Mouse (Mus musculus): ENCODE measurements around the gene Pclo.
"Not testable (repeated sequence)": the region's sequence is repeated elsewhere in the genome, so short reads cannot be mapped to it uniquely, and the experiment has no call there.

Gene Pclo

GRCm38 (mm10) chr5:14680419-14680818 lies 165.7 kb downstream of the Pclo start:
- DNase-seq (ENCODE audit: low spot score): no peak

- no peak for DNase-seq (ENCODE audit: low spot score)
Measured at GRCm38 (mm10) chr5:14691995-14692394, 177.3 kb downstream of the Pclo start.

- DNase-seq (ENCODE audit: low spot score): no peak
Measured at GRCm38 (mm10) chr5:14696745-14697144, 182.0 kb downstream of the Pclo start.

- DNase-seq (ENCODE audit: low spot score): no peak
Measured at GRCm38 (mm10) chr5:14700900-14701299, 186.2 kb downstream of the Pclo start.

DNA sequence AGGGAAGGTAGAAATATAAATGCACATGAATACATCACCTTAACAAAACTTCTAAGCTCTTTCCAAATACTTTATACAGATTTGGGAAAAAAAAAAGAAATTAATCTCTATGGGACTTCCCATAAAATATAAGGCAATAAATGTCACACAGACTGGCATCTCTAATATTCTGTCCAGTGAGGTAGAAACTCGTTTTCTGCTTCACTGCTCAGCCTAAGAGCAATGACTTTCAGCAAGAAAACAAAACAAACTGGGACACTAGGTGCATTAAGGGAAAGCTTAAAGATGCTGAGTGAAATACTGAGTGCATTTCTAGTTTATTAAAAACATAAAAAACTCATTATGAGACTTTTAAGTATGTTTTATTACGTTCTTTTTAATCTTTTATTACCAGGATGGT lies 190.7 kb downstream of the Pclo start:
- no peak for DNase-seq (ENCODE audit: low spot score)

GRCm38 (mm10) chr5:14707311-14707710 lies 192.6 kb downstream of the Pclo start:
- DNase-seq (ENCODE audit: low spot score): no peak

DNA sequence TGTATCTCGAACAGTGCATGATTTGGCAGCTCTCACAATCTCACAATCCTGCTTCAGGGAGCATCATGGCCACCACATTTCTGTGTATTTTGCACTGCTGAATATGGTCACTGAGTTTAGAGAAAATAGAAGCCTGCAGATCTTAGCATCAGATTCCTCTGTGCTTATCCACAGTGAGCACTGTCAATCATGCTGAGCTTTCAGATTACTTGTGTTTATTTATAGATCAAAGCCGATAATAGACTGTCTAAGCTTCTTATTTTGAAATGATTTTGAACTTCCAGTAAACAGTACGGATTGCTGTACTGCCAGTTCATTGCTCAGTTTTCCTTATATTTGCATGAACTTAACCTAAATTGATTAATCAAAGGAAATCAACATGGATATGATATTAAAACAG lies 208.9 kb downstream of the Pclo start:
- DNase-seq (ENCODE audit: low spot score): no peak

GRCm38 (mm10) chr5:14728676-14729253 lies 214.0 kb downstream of the Pclo start:
- no peak for DNase-seq (ENCODE audit: low spot score)

DNA sequence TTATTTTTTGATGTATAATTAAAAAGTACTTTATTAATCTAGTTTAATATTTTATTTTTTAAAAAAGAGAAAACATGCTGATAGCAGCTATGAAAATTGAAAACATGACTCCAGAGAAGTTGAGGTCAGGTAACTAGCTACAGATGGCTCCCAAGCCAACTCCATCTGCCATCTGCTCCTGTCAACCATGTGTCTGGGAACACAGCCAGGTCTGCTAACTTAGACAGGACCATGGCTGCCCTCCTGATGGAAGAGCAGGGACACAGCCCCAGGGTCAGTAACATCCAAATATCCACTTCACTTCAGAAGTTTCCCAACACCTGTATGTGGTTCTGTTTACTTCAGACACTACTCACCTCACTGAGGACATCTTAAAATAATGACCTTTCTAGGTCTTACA lies 236.2 kb downstream of the Pclo start:
- no peak for DNase-seq (ENCODE audit: low spot score)

- DNase-seq (ENCODE audit: low spot score): no peak
Measured at GRCm38 (mm10) chr5:14766686-14767085, 252.0 kb downstream of the Pclo start.

DNA sequence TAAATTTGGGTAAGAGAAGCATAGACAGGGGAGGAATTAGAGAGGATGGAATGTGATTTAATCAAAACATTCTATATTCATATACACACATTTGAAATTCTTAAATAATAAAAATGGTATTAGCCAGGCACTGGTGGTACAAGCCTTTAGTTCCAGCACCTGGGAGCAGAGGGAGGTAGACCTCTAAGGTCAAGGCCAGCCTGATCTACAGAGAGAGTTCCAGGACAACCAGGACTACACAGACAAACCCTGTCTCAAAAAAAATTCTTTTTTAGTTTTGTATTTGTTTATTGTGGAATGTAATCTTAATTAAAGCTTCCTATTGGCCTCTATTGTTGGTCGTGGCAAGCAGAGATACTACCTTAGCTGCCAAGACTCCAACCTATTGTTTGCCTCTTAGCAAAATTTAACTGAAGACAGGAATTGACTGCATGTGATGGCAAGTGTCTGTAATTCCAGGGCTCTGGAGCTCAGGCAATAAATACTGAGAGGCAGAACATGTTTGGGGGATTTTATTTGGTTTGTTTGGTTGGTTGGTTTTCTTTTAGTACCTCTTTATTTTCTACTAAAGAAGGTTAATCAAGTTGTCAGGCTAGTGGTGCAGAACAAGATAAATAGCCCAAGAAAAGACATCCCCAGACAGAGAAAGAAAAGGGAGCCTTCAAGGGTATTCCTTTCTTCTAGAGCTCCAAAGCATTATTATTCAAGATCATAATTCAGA lies 267.8 kb downstream of the Pclo start:
- no peak for DNase-seq (ENCODE audit: low spot score)

GRCm38 (mm10) chr5:14793891-14794290 lies 279.2 kb downstream of the Pclo start:
- no peak for DNase-seq (ENCODE audit: low spot score)

DNA sequence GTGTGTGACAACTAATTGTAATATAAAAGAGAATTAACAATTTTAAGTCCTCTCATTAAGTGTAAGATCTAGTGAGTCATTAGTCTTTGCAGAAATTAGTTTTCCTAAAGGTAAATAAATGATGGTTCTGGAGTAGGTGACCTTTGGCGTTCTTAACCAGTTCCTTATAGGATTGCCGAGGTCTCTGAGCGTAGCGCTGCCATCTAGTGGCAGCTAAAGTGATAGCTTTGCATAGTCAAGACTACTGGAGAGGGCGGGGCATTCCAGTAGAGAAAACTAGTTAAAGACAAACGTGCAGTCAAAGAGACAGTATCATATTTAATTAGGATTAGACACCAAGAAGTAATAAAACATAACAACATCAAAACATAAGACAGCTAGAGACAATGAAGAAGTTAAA lies 292.4 kb downstream of the Pclo start:
- DNase-seq (ENCODE audit: low spot score): no peak

DNA sequence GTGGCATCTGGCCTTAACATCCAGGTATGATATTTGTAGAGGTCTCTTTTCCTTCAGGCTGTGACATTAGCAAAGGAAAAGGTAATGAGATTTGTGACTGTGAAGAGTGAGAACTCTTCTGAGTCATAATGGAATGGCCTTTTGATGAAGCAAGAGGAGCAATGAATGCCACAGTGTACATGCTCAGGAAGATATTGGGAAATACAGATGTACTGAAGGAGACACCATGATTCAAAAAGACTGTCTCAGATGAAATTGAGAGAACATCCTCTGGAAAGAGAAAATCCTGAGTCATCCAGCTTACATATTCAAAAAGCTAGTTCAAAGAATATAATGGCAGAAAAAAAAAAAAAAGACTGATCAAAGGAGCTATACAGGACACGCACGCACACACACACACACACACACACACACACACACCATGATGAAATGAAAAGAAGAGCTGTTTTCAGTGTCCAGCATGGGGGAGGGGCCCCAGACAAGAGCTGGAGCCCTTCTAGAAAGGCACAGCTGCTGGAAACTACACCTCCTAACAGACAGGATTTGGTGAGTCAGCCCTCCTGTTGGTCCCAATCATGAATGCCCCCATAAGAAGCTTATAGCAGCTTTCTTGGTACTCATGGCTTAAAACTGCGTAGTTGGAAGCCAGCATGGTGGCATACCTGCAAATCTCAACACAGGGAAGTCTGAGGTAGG lies 318.6 kb downstream of the Pclo start:
- DNase-seq (ENCODE audit: low spot score): no peak

DNA sequence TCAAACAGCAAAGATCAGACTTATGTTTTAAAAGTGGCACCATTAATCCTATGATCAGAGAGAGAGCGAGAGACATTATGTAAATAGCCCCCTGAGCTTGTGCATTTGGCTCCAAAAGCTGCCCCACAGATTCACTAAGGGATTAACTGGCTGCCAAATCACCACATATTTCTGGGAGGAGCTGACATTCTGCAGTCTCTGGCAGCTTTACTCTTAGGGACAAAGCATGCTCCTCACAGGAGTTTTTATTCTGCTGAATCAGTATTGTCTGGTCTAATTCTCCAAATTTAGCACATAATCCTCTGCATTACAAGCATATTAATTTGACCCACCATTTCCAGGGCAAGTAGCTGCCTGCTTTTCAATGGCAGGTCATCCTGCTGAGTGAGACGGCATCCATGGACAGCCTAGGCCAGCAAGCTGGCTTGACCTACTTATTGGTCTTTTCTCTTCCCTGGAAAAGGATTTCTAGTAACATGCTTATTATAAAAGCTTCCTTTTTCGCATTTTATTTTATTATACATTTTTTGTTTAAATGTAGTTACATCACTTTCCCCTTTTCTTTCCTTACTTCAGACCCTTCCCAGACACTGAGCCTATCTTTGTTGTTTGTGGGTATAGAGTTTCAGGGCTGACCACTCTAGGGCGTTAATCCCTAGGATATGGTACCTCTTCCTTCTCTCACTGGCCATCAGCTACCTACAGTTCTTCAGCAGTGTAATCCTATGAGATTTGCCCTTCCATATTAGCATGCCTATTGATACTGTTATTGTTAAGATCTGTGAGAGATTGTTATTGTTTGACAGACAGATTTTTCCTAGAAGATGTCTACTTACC lies 319.7 kb downstream of the Pclo start:
- no peak for DNase-seq (ENCODE audit: low spot score)

DNA sequence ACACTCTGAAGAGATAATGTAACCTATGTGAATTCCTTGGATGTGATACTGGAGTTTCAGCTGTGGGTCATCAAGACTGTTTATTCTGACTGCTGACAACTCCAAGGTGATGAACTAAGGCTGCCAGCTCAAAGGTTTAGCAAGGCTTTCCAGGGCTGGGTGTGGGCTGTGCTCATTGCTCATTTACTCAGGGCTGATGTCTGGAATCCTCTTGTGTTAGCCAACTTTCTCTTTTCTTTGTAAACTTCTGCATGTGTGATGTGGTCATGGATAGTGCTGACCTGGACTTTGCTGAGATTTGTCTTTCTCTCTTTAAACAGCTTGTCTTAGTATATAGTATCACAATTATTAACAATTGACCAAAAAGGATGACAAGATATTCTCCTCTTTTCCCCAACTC lies 338.9 kb downstream of the Pclo start:
- no peak for DNase-seq (ENCODE audit: low spot score)

GRCm38 (mm10) chr5:14885291-14885690 lies 370.6 kb downstream of the Pclo start:
- DNase-seq (ENCODE audit: low spot score): not testable (repeated sequence)

DNA sequence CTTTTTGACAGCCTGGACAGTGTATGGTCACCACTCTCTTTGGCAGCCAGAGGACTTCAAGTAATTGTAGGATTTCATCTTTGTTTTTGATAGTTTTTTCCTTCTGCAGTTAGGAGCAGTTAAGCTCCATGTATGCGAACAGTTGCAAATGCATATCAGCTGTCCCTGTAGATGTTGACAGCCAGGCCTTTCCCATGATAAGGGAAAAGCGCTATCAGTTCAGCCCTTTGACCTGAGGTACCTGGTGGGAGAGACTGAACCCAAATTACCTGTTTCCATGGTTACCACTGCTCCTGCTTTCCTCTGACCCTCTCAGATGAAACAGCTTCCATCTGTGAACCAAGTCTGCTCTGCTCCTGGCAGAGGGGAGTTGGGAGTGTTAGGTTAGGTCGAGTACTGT lies 377.5 kb downstream of the Pclo start:
- no peak for DNase-seq (ENCODE audit: low spot score)

GRCm38 (mm10) chr5:14903539-14903938 lies 388.8 kb downstream of the Pclo start:
- DNase-seq (ENCODE audit: low spot score): not testable (repeated sequence)

All from spleen, adult 12 weeks (tissue).